Mouse (Mus musculus) heart, postnatal 0 days (tissue): ENCODE data around the gene Cldn7.

ENCODE experiments used
- CTCF ChIP-seq: IDR thresholded peaks from 2 replicates; pipeline ENCODE4 v1.5.1; 2016; ENCODE audit warnings: antibody characterized with exemption, control low read depth, low read depth
- EP300 ChIP-seq: IDR thresholded peaks from 2 replicates; pipeline ENCODE4 v1.6.1; 2016; ENCODE audit warnings: antibody characterized with exemption, low read depth

- TF ChIP-seq CTCF (peak; percentile 31), EP300 (no peak)
These were observed 13.6 kb upstream of the Cldn7 start for GRCm38 (mm10) chr11:69950807-69951459.
